Mouse (Mus musculus) stomach, embryonic 16.5 days (tissue): ENCODE measurements around the gene Txndc11. TPM values are rescaled to one million over a fixed set of nuclear protein-coding genes. Genes with fewer than 3 reads are reported as not detected.

Experiments used
- ATAC-seq: fragments of 200-750 bp; cut with Nextera tagmentation; 2 replicates; pipeline ENCODE4 v1.8.0; 2017; ENCODE audit warnings: moderate number of reproducible peaks, moderate TSS enrichment; ENCODE audit not compliant: insufficient read depth, low FRiP score
- H3K27ac ChIP-seq: fragments of 300-500 bp; sonication (generic); 2 replicates; pipeline ENCODE4 v1.5.1; 2014; ENCODE audit warnings: low read length
- H3K27me3 ChIP-seq: fragments of 300-500 bp; sonication (generic); 2 replicates; pipeline ENCODE4 v1.6.1; 2014; ENCODE audit warnings: low read length, control low read depth, mixed read lengths; ENCODE audit not compliant: control insufficient read depth, insufficient read depth
- H3K36me3 ChIP-seq: fragments of 300-500 bp; sonication (generic); 2 replicates; pipeline ENCODE4 v1.6.1; 2014; ENCODE audit warnings: low read length; ENCODE audit not compliant: control insufficient read depth, insufficient read depth
- H3K4me1 ChIP-seq: fragments of 300-500 bp; sonication (generic); 2 replicates; pipeline ENCODE4 v1.6.1; 2014; ENCODE audit warnings: low read length, control low read depth, mixed read lengths; ENCODE audit not compliant: control insufficient read depth, insufficient read depth
- H3K4me2 ChIP-seq: fragments of 300-500 bp; sonication (generic); 2 replicates; pipeline ENCODE4 v1.6.1; 2014; ENCODE audit warnings: low read depth, low read length, mixed read lengths
- H3K4me3 ChIP-seq: fragments of 300-500 bp; sonication (generic); replicated peaks from 2 replicates; pipeline ENCODE4 v1.5.1; 2014; ENCODE audit warnings: mild to moderate bottlenecking, low read length
- H3K9ac ChIP-seq: fragments of 300-500 bp; sonication (generic); 2 replicates; pipeline ENCODE4 v1.6.1; 2014; ENCODE audit warnings: low read length
- H3K9me3 ChIP-seq: fragments of 300-500 bp; sonication (generic); replicated peaks from 2 replicates; pipeline ENCODE4 v1.6.1; 2016; ENCODE audit warnings: low read length, control low read depth; ENCODE audit not compliant: control insufficient read depth
- WGBS: fragments of 180-500 bp; shearing (Covaris S2); extraction: QIAGEN DNeasy Blood & Tissue Kit; methylation state at CpG from one replicate; pipeline ENCODE4 v1.1.7; 2014; 5-methylcytosine and 5-hydroxymethylcytosine counted together
- polyA plus RNA-seq: library from polyadenylated mRNA; unstranded; fragments of >200 nt; fragmentation: Nextera tagmentation; extraction: Ambion mirVana; gene quantifications from 2 replicates; pipeline ENCODE4 v1.2.1, GENCODE M21; 2015

Gene Txndc11
- polyA plus RNA-seq, result 32.0 and 34.0 TPM in 2 replicates

DNA sequence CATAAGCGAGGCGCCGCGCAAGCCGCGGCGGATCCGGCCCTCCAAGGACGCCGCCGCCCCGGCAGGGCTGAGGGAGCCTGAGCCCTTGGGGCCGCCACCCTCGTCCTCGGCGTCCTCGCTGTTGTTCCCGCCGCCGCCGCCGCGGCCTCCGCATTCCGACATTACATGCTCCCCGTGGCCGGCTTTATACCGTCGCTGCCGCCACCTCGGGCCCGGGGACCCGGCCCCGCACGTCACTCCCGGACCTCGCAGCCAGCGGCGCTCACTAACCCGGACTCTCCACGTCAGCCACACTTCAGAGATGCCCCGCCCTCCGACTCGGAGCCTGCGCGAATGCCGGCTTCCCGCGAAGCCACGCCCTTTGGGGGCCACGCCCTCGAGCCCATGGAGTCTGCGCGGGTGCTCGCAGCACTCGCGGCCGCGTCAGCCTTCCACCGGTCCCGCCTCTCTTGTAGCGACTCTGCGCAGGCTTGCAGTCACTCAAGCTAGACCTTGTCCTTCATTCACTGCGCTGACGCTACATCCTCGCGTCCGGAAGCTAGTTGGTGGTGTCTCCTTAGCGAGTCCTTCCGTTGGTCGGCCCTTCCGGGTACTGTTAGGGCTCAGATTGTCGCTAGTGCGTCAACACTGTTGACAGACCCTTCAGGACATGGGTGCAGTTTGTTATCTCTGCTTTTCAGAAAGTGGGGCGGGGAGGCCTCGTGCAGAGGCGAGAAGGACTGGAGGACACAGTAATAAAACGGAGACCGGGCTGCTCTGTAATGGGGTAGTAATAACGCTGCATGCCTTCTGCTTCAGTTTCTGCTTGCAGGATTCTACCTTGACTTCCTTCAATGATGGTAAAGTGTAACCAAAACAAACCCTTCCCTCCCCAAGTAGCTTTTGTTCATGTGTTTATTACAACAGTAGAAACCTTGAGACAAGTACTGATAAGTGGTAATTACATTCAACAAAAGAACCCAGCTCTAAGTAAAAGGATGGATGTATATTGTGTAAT lies at the start of gene Txndc11:
TSS of gene Txndc11 (minus strand) at position 303 of the 997 bp plus-strand sequence.
- Histone ChIP-seq H3K9ac (peak within 1 kb of the TSS; percentile 96), H3K4me3 (peak within 1 kb of the TSS; percentile 96), H3K4me2 (peak within 1 kb of the TSS; percentile 80), H3K4me1 (peaks cover 19% of the 10 kb centered on the region; the same call in 1 of the 2 replicates), H3K36me3 (peaks cover 10% of the 10 kb centered on the region; the same call in 1 of the 2 replicates), H3K9me3 (no peaks in the 10 kb centered on the region), H3K27ac (peak within 1 kb of the TSS; percentile 94), H3K27me3 (no peaks in the 10 kb centered on the region)
- peak; percentile 100 for ATAC-seq
- WGBS, result under 1% methylated on average over 80 of the region's 80 CpGs

- Histone ChIP-seq H3K9me3 (peaks cover 3% of the 10 kb centered on the region; the same call in 1 of the 2 replicates), H3K27me3 (no peaks in the 10 kb centered on the region), H3K4me1 (peaks cover 20% of the 10 kb centered on the region), H3K27ac (no peak overlapping the region), H3K4me2 (no peak overlapping the region), H3K4me3 (no peak overlapping the region), H3K9ac (no peak overlapping the region), H3K36me3 (no peaks in the 10 kb centered on the region)
- WGBS, result 61% methylated on average over 2 of the region's 2 CpGs
- ATAC-seq, result no peak
Measured at GRCm38 (mm10) chr16:11177404-11177803, 43.0 kb upstream of the Txndc11 start.

DNA sequence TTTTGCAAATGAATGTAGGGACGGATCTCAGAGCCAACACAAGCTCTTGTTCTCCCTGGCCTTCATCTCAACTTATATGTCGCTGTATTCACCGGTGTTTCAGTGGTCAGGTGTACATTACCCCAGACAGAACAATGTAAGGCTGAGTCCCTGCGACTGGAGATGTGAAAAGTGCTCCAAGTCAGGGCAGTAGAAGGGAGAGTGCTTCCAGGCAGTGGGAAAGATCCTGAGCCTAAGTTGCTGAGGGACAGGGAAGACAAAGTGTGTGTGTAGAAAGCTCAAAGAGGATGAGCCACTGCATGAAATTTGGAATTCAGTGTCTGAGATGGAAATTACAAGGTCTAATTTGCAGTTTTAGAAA lies 42.4 kb upstream of the Txndc11 start:
- ATAC-seq, result no peak
- WGBS, result 1% methylated on average over 4 of the region's 4 CpGs
- Histone ChIP-seq H3K27me3 (no peaks in the 10 kb centered on the region), H3K36me3 (no peaks in the 10 kb centered on the region), H3K27ac (peak overlapping the region; percentile 94), H3K4me2 (peak overlapping the region; percentile 86), H3K4me1 (peaks cover 20% of the 10 kb centered on the region), H3K9ac (peak overlapping the region; percentile 96), H3K4me3 (peak overlapping the region; percentile 96), H3K9me3 (peaks cover 3% of the 10 kb centered on the region; the same call in 1 of the 2 replicates)

DNA sequence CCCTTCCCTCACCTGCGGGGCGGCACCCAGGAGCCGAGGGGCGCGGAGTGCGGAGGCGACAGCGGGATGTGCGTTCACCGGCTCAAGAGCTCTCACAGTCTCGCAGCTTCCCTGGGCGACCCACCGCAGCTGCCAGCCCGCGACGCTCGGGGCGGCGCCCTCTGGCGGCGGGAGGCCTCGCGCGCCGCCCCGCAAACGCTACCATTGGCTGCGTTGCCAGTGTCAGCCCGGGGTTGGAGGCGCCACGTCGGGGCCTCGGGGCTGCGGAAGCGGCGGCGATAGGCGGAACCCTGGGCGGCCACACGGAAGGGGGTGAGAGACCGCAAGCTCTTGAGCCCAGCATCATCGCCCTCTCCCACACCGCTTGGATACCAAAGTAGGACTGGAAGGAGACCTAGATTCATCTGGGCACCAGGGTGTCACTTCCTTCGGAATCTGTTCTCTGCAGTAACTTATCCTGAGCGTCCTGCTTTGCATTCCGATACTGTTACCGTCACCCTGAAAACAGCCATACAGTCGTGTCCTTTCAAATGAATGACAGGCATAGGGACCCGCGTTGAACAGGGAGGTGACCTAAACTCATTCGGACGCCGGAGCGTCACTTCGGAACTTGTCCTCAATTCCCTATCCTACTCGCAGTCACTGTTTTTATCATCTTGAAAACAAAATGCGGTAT lies 41.9 kb upstream of the Txndc11 start, which contains the start of gene Zc3h7a:
TSS of gene Zc3h7a (minus strand) at position 186 of the 676 bp plus-strand sequence.
- H3K27me3 ChIP-seq, result no peaks in the 10 kb centered on the region
- WGBS, result under 1% methylated on average over 57 of the region's 57 CpGs
- peak within 1 kb of the TSS; percentile 94 for H3K27ac ChIP-seq
- peaks cover 20% of the 10 kb centered on the region for H3K4me1 ChIP-seq
- peak within 1 kb of the TSS; percentile 96 for H3K9ac ChIP-seq
- peak within 1 kb of the TSS; percentile 86 for H3K4me2 ChIP-seq
- peaks cover 3% of the 10 kb centered on the region; the same call in 1 of the 2 replicates for H3K9me3 ChIP-seq
- no peaks in the 10 kb centered on the region for H3K36me3 ChIP-seq
- ATAC-seq, result peak; percentile 96
- H3K4me3 ChIP-seq, result peak within 1 kb of the TSS; percentile 96

- Histone ChIP-seq H3K9ac (peak overlapping the region; percentile 96), H3K27ac (peak overlapping the region; percentile 94), H3K4me3 (peak overlapping the region; percentile 96), H3K27me3 (no peaks in the 10 kb centered on the region), H3K36me3 (no peaks in the 10 kb centered on the region), H3K4me1 (peaks cover 20% of the 10 kb centered on the region), H3K9me3 (peaks cover 3% of the 10 kb centered on the region; the same call in 1 of the 2 replicates), H3K4me2 (peak overlapping the region; percentile 86)
- ATAC-seq, result peak; percentile 76
- WGBS, result under 1% methylated on average over 72 of the region's 72 CpGs
Measured at GRCm38 (mm10) chr16:11175489-11176207, 41.2 kb upstream of the Txndc11 start.

- peak overlapping the region; percentile 86 for H3K4me2 ChIP-seq
- 7% methylated on average over 9 of the region's 9 CpGs for WGBS
- peak overlapping the region; percentile 96 for H3K9ac ChIP-seq
- peaks cover 3% of the 10 kb centered on the region; the same call in 1 of the 2 replicates for H3K9me3 ChIP-seq
- H3K4me3 ChIP-seq, result peak overlapping the region; percentile 96
- peaks cover 20% of the 10 kb centered on the region for H3K4me1 ChIP-seq
- no peaks in the 10 kb centered on the region for H3K36me3 ChIP-seq
- H3K27me3 ChIP-seq, result no peaks in the 10 kb centered on the region
- H3K27ac ChIP-seq, result peak overlapping the region; percentile 94
- no peak for ATAC-seq
Measured at GRCm38 (mm10) chr16:11175100-11175488, 40.6 kb upstream of the Txndc11 start.

- Histone ChIP-seq H3K36me3 (no peaks in the 10 kb centered on the region), H3K9me3 (peaks cover 3% of the 10 kb centered on the region; the same call in 1 of the 2 replicates), H3K4me3 (peak overlapping the region; percentile 96), H3K27ac (peak overlapping the region; percentile 94), H3K4me1 (peaks cover 20% of the 10 kb centered on the region), H3K4me2 (peak overlapping the region; percentile 86), H3K9ac (peak overlapping the region; percentile 96), H3K27me3 (no peaks in the 10 kb centered on the region)
- WGBS, result 10% methylated on average over 10 of the region's 10 CpGs
- no peak for ATAC-seq
Measured at GRCm38 (mm10) chr16:11174671-11175081, 40.2 kb upstream of the Txndc11 start.

GRCm38 (mm10) chr16:11171679-11172078 lies 37.2 kb upstream of the Txndc11 start:
- ATAC-seq, result no peak

More at GRCm38 (mm10) chr16:11171679-11172078, 37.2 kb upstream of the Txndc11 start:
- Histone ChIP-seq H3K4me3 (no peak overlapping the region), H3K36me3 (no peaks in the 10 kb centered on the region), H3K4me2 (no peak overlapping the region), H3K27me3 (no peaks in the 10 kb centered on the region), H3K9ac (no peak overlapping the region), H3K4me1 (peaks cover 16% of the 10 kb centered on the region), H3K9me3 (no peaks in the 10 kb centered on the region), H3K27ac (no peak overlapping the region)
- 83% methylated on average over 6 of the region's 6 CpGs for WGBS
